8 mouse cellular contexts compared by ENCODE assay signal in genomic region chr8:4239193-4239890, GRCm38 (mm10). TPM values are rescaled to one million over a fixed set of nuclear protein-coding genes. Genes with fewer than 3 reads are reported as not detected.
DNase-seq lines count a peak whose midpoint lies in the region; ATAC-seq and TF ChIP-seq lines count a peak whose summit lies in the region.

No protein-coding gene starts in this region.

- no peak overlapping the region for H3K27ac ChIP-seq in CH12.LX (ENCODE audit: insufficient read depth, low read depth)
- H3K27ac ChIP-seq in forebrain, postnatal 0 days (ENCODE audit: low read depth, low read length): peak overlapping the region; percentile 89
- peak overlapping the region; percentile 91 for H3K27ac ChIP-seq in liver, postnatal 0 days (ENCODE audit: low read depth)

- peaks cover 13% of the 10 kb centered on the region for H3K27me3 ChIP-seq in CH12.LX (replicated peaks)
- H3K27me3 ChIP-seq in forebrain, postnatal 0 days (ENCODE audit: insufficient read depth, low read length): no peaks in the 10 kb centered on the region
- H3K27me3 ChIP-seq in liver, postnatal 0 days (ENCODE audit: insufficient read depth, low read length): 0 out of 2 replicates have a peak, but pooled peaks cover 3% of the 10 kb centered on the region

- intact Hi-C loops in gastrocnemius, postnatal 14 days (cut with DNase I; ENCODE audit: low total_unique reads): no loop called here

- DNase-seq in cerebellum, adult 8-10 months: peak; percentile 19
- DNase-seq in cerebellum, postnatal 25 days: no peak
- no peak for DNase-seq in CH12.LX (ENCODE audit: extremely low read depth)
- no peak for DNase-seq in forebrain, postnatal 0 days
- no peak for DNase-seq in liver, postnatal 0 days
- DNase-seq in urinary bladder, postnatal 4 days (ENCODE audit: low spot score in 2 of 2): no peak
- DNase-seq in adrenal gland, adult 18-20 months (ENCODE audit: low spot score in 2 of 2): no peak
- DNase-seq in gastrocnemius, postnatal 14 days: no peak

- TF ChIP-seq POLR2A in CH12.LX (IDR thresholded peaks at IDR 0.05; ENCODE audit: low read depth, low read length): no peak

- no peak; the same call in 1 of the 2 replicates for ATAC-seq in forebrain, postnatal 0 days
- ATAC-seq in liver, postnatal 0 days: peak; percentile 48

- peaks cover 23% of the 10 kb centered on the region for H3K79me2 ChIP-seq in CH12.LX (replicated peaks; ENCODE audit: control insufficient read depth, extremely low read depth, insufficient read depth, poor library complexity, severe bottlenecking)

- peak overlapping the region; percentile 77 to 95 (median 78) for H3K4me3 ChIP-seq in CH12.LX (replicated peaks in 1 of 3; ENCODE audit: low read depth in 2 of 3, low read length in 2 of 3, poor library complexity in 1 of 3)
- peak overlapping the region; percentile 84 for H3K4me3 ChIP-seq in forebrain, postnatal 0 days (ENCODE audit: low read depth, low read length)
- peak overlapping the region; percentile 93 for H3K4me3 ChIP-seq in liver, postnatal 0 days (ENCODE audit: low read depth, low read length)

- peak overlapping the region; percentile 79 for H3K9ac ChIP-seq in CH12.LX (ENCODE audit: insufficient read depth, low read depth)
- peak overlapping the region; percentile 78 for H3K9ac ChIP-seq in forebrain, postnatal 0 days
- peak overlapping the region; percentile 71 for H3K9ac ChIP-seq in liver, postnatal 0 days (replicated peaks)

- H3K36me3 ChIP-seq in CH12.LX (replicated peaks in 1 of 2; ENCODE audit: control insufficient read depth in 1 of 2, insufficient read depth in 1 of 2, low read length in 1 of 2): peaks cover 28 to 47% of the 10 kb centered on the region in 2 experiments
- peaks cover 34% of the 10 kb centered on the region for H3K36me3 ChIP-seq in forebrain, postnatal 0 days (ENCODE audit: insufficient read depth)
- peaks cover 25% of the 10 kb centered on the region for H3K36me3 ChIP-seq in liver, postnatal 0 days (replicated peaks; ENCODE audit: insufficient read depth, low read length)

- no peak for TF ChIP-seq EP300 in CH12.LX (IDR thresholded peaks at IDR 0.05; ENCODE audit: low read length)
- TF ChIP-seq EP300 in liver, postnatal 0 days (IDR thresholded peaks at IDR 0.05; ENCODE audit: low read depth): no peak

- no peak for TF ChIP-seq CTCF in CH12.LX (conservative IDR thresholded peaks at IDR 0.05 in 1 of 2, IDR thresholded peaks at IDR 0.05 in 1 of 2; ENCODE audit: low read depth in 2 of 2, low read length in 2 of 2)
- TF ChIP-seq CTCF in forebrain, postnatal 0 days (IDR thresholded peaks at IDR 0.05; ENCODE audit: low read depth): no peak
- TF ChIP-seq CTCF in liver, postnatal 0 days (IDR thresholded peaks at IDR 0.05; ENCODE audit: low read depth): no peak

- dilution Hi-C loops in CH12.LX (cut with MboI; ENCODE audit: extremely low pct_ligation_motif_present, extremely low pct_unique_long_range_greater_than_20kb, low sequenced_read_pairs): no loop called here

- peak overlapping the region; percentile 57 for H3K4me2 ChIP-seq in CH12.LX (ENCODE audit: insufficient read depth, low read depth, poor library complexity, severe bottlenecking)
- peak overlapping the region; percentile 88 for H3K4me2 ChIP-seq in forebrain, postnatal 0 days (ENCODE audit: low read depth)
- peak overlapping the region; percentile 76 for H3K4me2 ChIP-seq in liver, postnatal 0 days (ENCODE audit: low read depth, low read length)

- 13% methylated on average over 19 of the region's 19 CpGs for WGBS in forebrain, postnatal 0 days
- WGBS in liver, postnatal 0 days (ENCODE audit: insufficient replicate concordance): 6% methylated on average over 19 of the region's 19 CpGs

- in situ Hi-C loops in CH12.LX (cut with MboI; ENCODE audit: low pct_ligation_motif_present, low pct_unique_long_range_greater_than_20kb, low sequenced_read_pairs): no loop called here

- no peaks in the 10 kb centered on the region for H3K9me3 ChIP-seq in CH12.LX (replicated peaks; ENCODE audit: low read length)
- no peaks in the 10 kb centered on the region for H3K9me3 ChIP-seq in forebrain, postnatal 0 days (ENCODE audit: low read length)
- no peaks in the 10 kb centered on the region for H3K9me3 ChIP-seq in liver, postnatal 0 days (ENCODE audit: low read length)

- no peak for TF ChIP-seq RAD21 in CH12.LX (IDR thresholded peaks at IDR 0.05; ENCODE audit: low read depth, low read length)

- H3K4me1 ChIP-seq in CH12.LX (ENCODE audit: control insufficient read depth in 1 of 2, insufficient read depth in 2 of 2): peaks cover 7 to 28% of the 10 kb centered on the region in 2 experiments; a peak in 3 of 4 replicates
- H3K4me1 ChIP-seq in forebrain, postnatal 0 days (ENCODE audit: insufficient read depth): peaks cover 12% of the 10 kb centered on the region
- peaks cover 24% of the 10 kb centered on the region for H3K4me1 ChIP-seq in liver, postnatal 0 days (ENCODE audit: insufficient read depth)

TF ChIP-seq in CH12.LX, 34 proteins besides CTCF, POLR2A, EP300 and RAD21:
- TF ChIP-seq BHLHE40 (IDR thresholded peaks at IDR 0.05; ENCODE audit: low read depth, low read length) (no peak), SIN3A (IDR thresholded peaks at IDR 0.05; ENCODE audit: low read length) (peak; percentile 18; the same call in 1 of the 2 replicates), ELF1 (IDR thresholded peaks at IDR 0.05; ENCODE audit: low read depth, low read length) (no peak), MXI1 (IDR thresholded peaks at IDR 0.05; ENCODE audit: low read depth, low read length) (peak; percentile 48; the same call in 1 of the 2 replicates), RCOR1 (conservative IDR thresholded peaks at IDR 0.05; ENCODE audit: low read depth, low read length) (no peak), KAT2A (IDR thresholded peaks at IDR 0.05; ENCODE audit: insufficient replicate concordance, low read length) (no peak), JUN (IDR thresholded peaks at IDR 0.05; ENCODE audit: insufficient read depth, low read depth, low read length) (no peak), ZMIZ1 (IDR thresholded peaks at IDR 0.05; ENCODE audit: low read depth, low read length) (no peak)

RNA-seq across cellular contexts. Expression of gene Gm49320, which starts 0.7 kb away (rescaled TPM):
- total RNA-seq in CH12.LX (2012; rRNA removed) (0.08 and 0.38 TPM in 2 replicates), CH12.LX (2014; rRNA removed) (0.08 and 0.26 TPM in 2 replicates)
- polyA plus RNA-seq in CH12.LX (2012; ENCODE audit: insufficient read length, low read depth): 0.23 and 0.67 TPM in 2 replicates
- 1.3 TPM in 1 of 2 replicates, not detected in the other for total RNA-seq in forebrain, postnatal 0 days (2014; rRNA removed)
- polyA plus RNA-seq in forebrain, postnatal 0 days (2015; fragmentation: Nextera tagmentation; extraction: Ambion mirVana): 0.10 and 0.67 TPM in 2 replicates
- polyA plus RNA-seq in liver, postnatal 0 days (2015; fragmentation: Nextera tagmentation; extraction: Ambion mirVana): 0.12 TPM in 1 of 2 replicates, not detected in the other
- total RNA-seq in adrenal gland, adult 18-20 months (2021): 1 to 10 TPM in 1 of 2 experiments, under 1 TPM in 1; 0.93 to 1.5 TPM
- under 1 TPM in 1 of 2 experiments, not detected in 1; 0.18 TPM for total RNA-seq in gastrocnemius, postnatal 14 days (2021)

RNA-seq across cellular contexts. Expression of gene Map2k7, which starts 0.8 kb away (rescaled TPM):
- total RNA-seq in CH12.LX (2012; rRNA removed) (18.1 and 18.3 TPM in 2 replicates), CH12.LX (2014; rRNA removed) (10.5 and 11.8 TPM in 2 replicates)
- 73.8 and 74.0 TPM in 2 replicates for polyA plus RNA-seq in CH12.LX (2012; ENCODE audit: insufficient read length, low read depth)
- 26.3 and 45.8 TPM in 2 replicates for total RNA-seq in forebrain, postnatal 0 days (2014; rRNA removed)
- 19.2 and 24.4 TPM in 2 replicates for polyA plus RNA-seq in forebrain, postnatal 0 days (2015; fragmentation: Nextera tagmentation; extraction: Ambion mirVana)
- 10.5 and 10.7 TPM in 2 replicates for polyA plus RNA-seq in liver, postnatal 0 days (2015; fragmentation: Nextera tagmentation; extraction: Ambion mirVana)
- total RNA-seq in adrenal gland, adult 18-20 months (2021): 10 to 100 TPM; 79.0 to 93.2 TPM
- 10 to 100 TPM; 60.5 to 74.6 TPM for total RNA-seq in gastrocnemius, postnatal 14 days (2021)

RNA-seq across cellular contexts. Expression of gene Tgfbr3l, which starts 8.7 kb away (rescaled TPM):
- total RNA-seq in CH12.LX (2012; rRNA removed): 3.5 and 4.5 TPM in 2 replicates
- 1.7 and 2.0 TPM in 2 replicates for total RNA-seq in CH12.LX (2014; rRNA removed)
- polyA plus RNA-seq in CH12.LX (2012; ENCODE audit: insufficient read length, low read depth): 13.3 and 16.9 TPM in 2 replicates
- total RNA-seq in forebrain, postnatal 0 days (2014; rRNA removed): 8.4 and 18.6 TPM in 2 replicates
- 1.1 and 1.3 TPM in 2 replicates for polyA plus RNA-seq in forebrain, postnatal 0 days (2015; fragmentation: Nextera tagmentation; extraction: Ambion mirVana)
- polyA plus RNA-seq in liver, postnatal 0 days (2015; fragmentation: Nextera tagmentation; extraction: Ambion mirVana): 0.97 and 2.3 TPM in 2 replicates
- 10 to 100 TPM; 10.9 to 15.5 TPM for total RNA-seq in adrenal gland, adult 18-20 months (2021)
- total RNA-seq in gastrocnemius, postnatal 14 days (2021): 1 to 10 TPM; 1.8 to 3.4 TPM

RNA-seq across cellular contexts. Expression of gene Lrrc8e, which starts 12.7 kb away (rescaled TPM):
- 0.25 TPM in 2 replicates for total RNA-seq in CH12.LX (2012; rRNA removed)
- total RNA-seq in CH12.LX (2014; rRNA removed): not detected in 2 replicates
- 0.07 TPM in 1 of 2 replicates, not detected in the other for polyA plus RNA-seq in CH12.LX (2012; ENCODE audit: insufficient read length, low read depth)
- not detected in 2 replicates for total RNA-seq in forebrain, postnatal 0 days (2014; rRNA removed)
- 0.08 TPM in 1 of 2 replicates, not detected in the other for polyA plus RNA-seq in forebrain, postnatal 0 days (2015; fragmentation: Nextera tagmentation; extraction: Ambion mirVana)
- polyA plus RNA-seq in liver, postnatal 0 days (2015; fragmentation: Nextera tagmentation; extraction: Ambion mirVana): 0.11 and 0.13 TPM in 2 replicates
- 10 to 100 TPM; 20.8 to 31.1 TPM for total RNA-seq in adrenal gland, adult 18-20 months (2021)
- total RNA-seq in gastrocnemius, postnatal 14 days (2021): under 1 TPM in 1 of 2 experiments, not detected in 1; 0.04 TPM

RNA-seq across cellular contexts. Expression of gene Snapc2, which starts 13.5 kb away (rescaled TPM):
- 23.5 and 30.0 TPM in 2 replicates for total RNA-seq in CH12.LX (2012; rRNA removed)
- 18.3 and 22.4 TPM in 2 replicates for total RNA-seq in CH12.LX (2014; rRNA removed)
- polyA plus RNA-seq in CH12.LX (2012; ENCODE audit: insufficient read length, low read depth): 29.8 and 30.8 TPM in 2 replicates
- 56.8 and 58.2 TPM in 2 replicates for total RNA-seq in forebrain, postnatal 0 days (2014; rRNA removed)
- polyA plus RNA-seq in forebrain, postnatal 0 days (2015; fragmentation: Nextera tagmentation; extraction: Ambion mirVana): 56.0 and 65.5 TPM in 2 replicates
- polyA plus RNA-seq in liver, postnatal 0 days (2015; fragmentation: Nextera tagmentation; extraction: Ambion mirVana): 12.6 and 13.7 TPM in 2 replicates
- 10 to 100 TPM; 23.4 to 25.9 TPM for total RNA-seq in adrenal gland, adult 18-20 months (2021)
- 10 to 100 TPM; 10.1 to 12.2 TPM for total RNA-seq in gastrocnemius, postnatal 14 days (2021)
